Mouse (Mus musculus): ENCODE data around the gene Tbc1d24.

DNA sequence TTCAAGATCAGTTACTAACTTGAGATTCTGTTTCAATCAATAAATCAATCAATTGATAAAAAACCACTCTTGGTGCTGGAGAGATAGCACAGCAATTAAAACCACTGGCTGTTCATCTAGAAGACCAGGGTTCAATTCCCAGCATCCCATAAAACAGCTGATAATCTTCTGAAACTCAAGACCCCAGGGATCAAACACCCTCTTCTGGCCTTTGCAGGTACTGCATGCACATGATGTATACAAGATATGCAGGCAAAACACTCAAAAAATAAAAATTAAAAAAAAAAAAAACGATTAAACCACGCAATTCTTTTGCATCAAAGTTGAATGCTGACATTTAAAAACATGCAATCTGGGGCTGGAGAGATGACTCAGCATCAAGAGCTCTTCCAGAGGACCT, 43.3 kb upstream of the Tbc1d24 start:
- TF ChIP-seq CTCF (IDR thresholded peaks at IDR 0.05; ENCODE audit: low read depth) = peak; percentile 47; the same call in 1 of the 2 replicates
- TF ChIP-seq EP300 (IDR thresholded peaks at IDR 0.05; ENCODE audit: low read depth) = no peak

All from liver, embryonic 14.5 days (tissue).